In the genomic region with DNA sequence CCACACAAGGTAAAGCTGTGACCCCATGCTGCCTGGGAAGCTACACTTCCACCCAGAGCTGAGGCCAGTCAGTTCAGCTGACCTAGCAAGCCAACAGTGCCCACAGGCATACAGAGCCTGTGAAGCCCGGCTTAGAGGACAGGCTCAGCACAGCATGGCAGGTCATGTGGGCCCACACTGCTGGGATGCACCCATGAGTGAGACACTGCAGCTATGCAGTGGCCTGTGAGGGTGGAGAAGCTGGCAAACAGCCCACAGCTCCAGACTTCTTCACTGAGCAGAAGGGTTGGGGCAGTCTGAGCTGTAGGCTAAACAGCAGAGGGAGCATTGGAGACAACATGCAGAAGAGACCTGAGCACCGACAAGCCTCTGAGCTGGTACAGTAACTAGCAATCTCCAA, we compare ENCODE assay signal across 9 mouse cellular contexts. TPM values are rescaled to one million over a fixed set of nuclear protein-coding genes. Genes with fewer than 3 reads are reported as not detected.
DNase-seq lines count a peak whose midpoint lies in the region; ATAC-seq and TF ChIP-seq lines count a peak whose summit lies in the region.
"Had no signal": no experiment of that assay in that cellular context is flagged by ENCODE, and none has a peak within 500 bp of the region (broad histone marks: within the 10 kb centered on the region; RNA-seq: fewer than 3 reads in every experiment).

No protein-coding gene starts in this region.

- H3K4me3 ChIP-seq in cerebellum, adult 2 months (replicated peaks; ENCODE audit: insufficient read depth, low read depth, low read length) = no peak overlapping the region
- H3K4me3 ChIP-seq in stomach, embryonic 15.5 days (replicated peaks) = no peak overlapping the region

- DNase-seq in cerebellum, postnatal 14 days = peak; percentile 25 to 61
- DNase-seq in cerebellum, adult 2 months = no peak
- peak; percentile 57 for DNase-seq in kidney, postnatal 14 days
- no peak for DNase-seq in kidney, adult 8-10 months
- peak; percentile 67 for DNase-seq in testis, postnatal 10 days (ENCODE audit: low spot score)
- DNase-seq in testis, postnatal 14 days (ENCODE audit: low spot score) = no peak
- DNase-seq: liver had no signal

- TF ChIP-seq CTCF in cerebellum, adult 2 months (IDR thresholded peaks at IDR 0.05; ENCODE audit: borderline replicate concordance, insufficient read depth, low read depth, low read length) = no peak

- 12% methylated on average over 2 of the region's 2 CpGs for WGBS in cerebellum, adult 2 months
- WGBS in stomach, embryonic 15.5 days = 57% methylated on average over 2 of the region's 2 CpGs

- H3K4me2 ChIP-seq in stomach, embryonic 15.5 days = no peak overlapping the region

- no peaks in the 10 kb centered on the region; the same call in 1 of the 2 replicates for H3K27me3 ChIP-seq in cerebellum, adult 2 months (ENCODE audit: control insufficient read depth, insufficient read depth, low read length)
- no peaks in the 10 kb centered on the region for H3K27me3 ChIP-seq in stomach, embryonic 15.5 days (replicated peaks)

- H3K9me3 ChIP-seq in stomach, embryonic 15.5 days = no peaks in the 10 kb centered on the region

- H3K36me3 ChIP-seq in stomach, embryonic 15.5 days = no peaks in the 10 kb centered on the region

- H3K27ac ChIP-seq in cerebellum, adult 2 months (ENCODE audit: insufficient read depth, low read length) = no peak overlapping the region
- H3K27ac ChIP-seq in stomach, embryonic 15.5 days = no peak overlapping the region

- peak; percentile 31; the same call in 1 of the 2 replicates for ATAC-seq in stomach, embryonic 15.5 days (ENCODE audit: insufficient read depth, low FRiP score, low read depth)
- ATAC-seq in granulocyte monocyte progenitor cell, adult 5-6 weeks (replicated peaks; ENCODE audit: poor library complexity, severe bottlenecking) = no peak

- no peaks in the 10 kb centered on the region for H3K4me1 ChIP-seq in cerebellum, adult 2 months (ENCODE audit: control insufficient read depth, insufficient read depth, low read length)
- H3K4me1 ChIP-seq in stomach, embryonic 15.5 days = no peaks in the 10 kb centered on the region

- no peak overlapping the region for H3K9ac ChIP-seq in stomach, embryonic 15.5 days

- no peak for TF ChIP-seq POLR2A in cerebellum, adult 2 months (IDR thresholded peaks at IDR 0.05; ENCODE audit: borderline replicate concordance, insufficient read depth, low read length)

RNA-seq across cellular contexts. Expression of gene Atxn2l, which starts 16.3 kb away (rescaled TPM):
- 139 and 154 TPM in 2 replicates for polyA plus RNA-seq in cerebellum, adult 2 months (2012; rRNA removed)
- 44.5 and 53.3 TPM in 2 replicates for polyA plus RNA-seq in stomach, embryonic 15.5 days (2015; fragmentation: Nextera tagmentation; extraction: Ambion mirVana)
- 102 and 130 TPM in 2 replicates for total RNA-seq in granulocyte monocyte progenitor cell, adult 5-6 weeks (2014; fragmentation: Nextera tagmentation)
- total RNA-seq in granulocyte monocyte progenitor cell, adult 5-6 weeks (2017) = 27.4 and 28.9 TPM in 2 replicates

RNA-seq across cellular contexts. Expression of gene Tufm, which starts 32.4 kb away (rescaled TPM):
- 123 and 124 TPM in 2 replicates for polyA plus RNA-seq in cerebellum, adult 2 months (2012; rRNA removed)
- 149 and 158 TPM in 2 replicates for polyA plus RNA-seq in stomach, embryonic 15.5 days (2015; fragmentation: Nextera tagmentation; extraction: Ambion mirVana)
- total RNA-seq in granulocyte monocyte progenitor cell, adult 5-6 weeks (2014; fragmentation: Nextera tagmentation) = 85.3 and 101 TPM in 2 replicates
- total RNA-seq in granulocyte monocyte progenitor cell, adult 5-6 weeks (2017) = 75.5 and 86.7 TPM in 2 replicates

RNA-seq across cellular contexts. Expression of gene Sh2b1, which starts 44.3 kb away (rescaled TPM):
- 69.0 and 69.5 TPM in 2 replicates for polyA plus RNA-seq in cerebellum, adult 2 months (2012; rRNA removed)
- 39.2 and 44.4 TPM in 2 replicates for polyA plus RNA-seq in stomach, embryonic 15.5 days (2015; fragmentation: Nextera tagmentation; extraction: Ambion mirVana)
- total RNA-seq in granulocyte monocyte progenitor cell, adult 5-6 weeks (2014; fragmentation: Nextera tagmentation) = 35.9 and 58.3 TPM in 2 replicates
- total RNA-seq in granulocyte monocyte progenitor cell, adult 5-6 weeks (2017) = 15.6 and 17.3 TPM in 2 replicates

RNA-seq across cellular contexts. Expression of gene Eif3c, which starts 46.7 kb away (rescaled TPM):
- polyA plus RNA-seq in cerebellum, adult 2 months (2012; rRNA removed) = 115 and 116 TPM in 2 replicates
- 188 and 196 TPM in 2 replicates for polyA plus RNA-seq in stomach, embryonic 15.5 days (2015; fragmentation: Nextera tagmentation; extraction: Ambion mirVana)
- total RNA-seq in granulocyte monocyte progenitor cell, adult 5-6 weeks (2014; fragmentation: Nextera tagmentation) = 188 and 206 TPM in 2 replicates
- 229 and 239 TPM in 2 replicates for total RNA-seq in granulocyte monocyte progenitor cell, adult 5-6 weeks (2017)

RNA-seq across cellular contexts. Expression of gene Atp2a1, which starts 56.6 kb away (rescaled TPM):
- 0.38 and 0.46 TPM in 2 replicates for polyA plus RNA-seq in cerebellum, adult 2 months (2012; rRNA removed)
- 1.7 and 5.7 TPM in 2 replicates for polyA plus RNA-seq in stomach, embryonic 15.5 days (2015; fragmentation: Nextera tagmentation; extraction: Ambion mirVana)
- 0.62 TPM in 1 of 2 replicates, not detected in the other for total RNA-seq in granulocyte monocyte progenitor cell, adult 5-6 weeks (2014; fragmentation: Nextera tagmentation)
- not detected in 2 replicates for total RNA-seq in granulocyte monocyte progenitor cell, adult 5-6 weeks (2017)

Comparison
In these comparisons a context has a peak if more than half of its experiments do, and no peak if none do; other contexts are left out.
1. DNase-seq: peak in cerebellum, postnatal 14 days (2 of 2), kidney, postnatal 14 days (single experiment) and testis, postnatal 10 days (single experiment); none in cerebellum, adult 2 months (0 of 2), kidney, adult 8-10 months (0 of 2) and testis, postnatal 14 days (single experiment).